Mouse (Mus musculus) spleen, adult 2 months (tissue): ENCODE results near the gene Cpsf3.

Experiments used
- CTCF ChIP-seq: fragments of 200-500 bp; IDR thresholded peaks from 2 replicates; pipeline ENCODE4 v1.5.1; 2011; ENCODE audit warnings: mild to moderate bottlenecking, inconsistent platforms; ENCODE audit not compliant: insufficient read depth, insufficient read length, insufficient replicate concordance; ENCODE audit errors: extremely low read depth
- POLR2A ChIP-seq: fragments of 200-500 bp; IDR thresholded peaks from 2 replicates; pipeline ENCODE4 v1.6.1; 2011; ENCODE audit warnings: low read depth, low read length, inconsistent platforms

DNA sequence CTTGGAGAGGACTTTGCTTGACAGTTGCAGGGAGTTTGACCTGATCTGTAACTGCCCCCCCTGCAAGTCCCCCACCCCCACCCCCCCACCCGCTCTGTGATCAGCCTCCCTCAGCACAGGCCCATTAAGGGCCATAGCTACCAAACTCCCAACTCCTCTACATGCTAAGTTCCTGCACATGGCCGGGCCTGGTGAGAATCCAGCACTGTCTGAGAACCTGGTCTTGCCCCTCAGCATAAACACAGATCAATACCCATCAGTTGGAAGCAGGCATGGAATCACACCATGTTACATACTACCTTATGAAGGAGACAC lies 18.4 kb upstream of the Cpsf3 start:
- TF ChIP-seq CTCF (no peak), POLR2A (no peak)
